Mouse (Mus musculus): ENCODE measurements around the gene Stub1. TPM values are rescaled to one million over a fixed set of nuclear protein-coding genes. Genes with fewer than 3 reads are reported as not detected.

Gene Stub1
- 10 to 100 TPM; 50.8 to 51.1 TPM for total RNA-seq (2023)

GRCm38 (mm10) chr17:25833291-25833663 lies at the start of gene Stub1:
Stub1 (minus strand) TSS chr17:25833404.

GRCm38 (mm10) chr17:25880196-25880910 lies 47.1 kb upstream of the Stub1 start, which contains the start of gene Wfikkn1:
Wfikkn1 (minus strand) TSS chr17:25880858.

GRCm38 (mm10) chr17:25874721-25875170 lies 41.5 kb upstream of the Stub1 start, which contains the start of gene Mettl26:
Mettl26 (plus strand) TSS chr17:25875074.

DNA sequence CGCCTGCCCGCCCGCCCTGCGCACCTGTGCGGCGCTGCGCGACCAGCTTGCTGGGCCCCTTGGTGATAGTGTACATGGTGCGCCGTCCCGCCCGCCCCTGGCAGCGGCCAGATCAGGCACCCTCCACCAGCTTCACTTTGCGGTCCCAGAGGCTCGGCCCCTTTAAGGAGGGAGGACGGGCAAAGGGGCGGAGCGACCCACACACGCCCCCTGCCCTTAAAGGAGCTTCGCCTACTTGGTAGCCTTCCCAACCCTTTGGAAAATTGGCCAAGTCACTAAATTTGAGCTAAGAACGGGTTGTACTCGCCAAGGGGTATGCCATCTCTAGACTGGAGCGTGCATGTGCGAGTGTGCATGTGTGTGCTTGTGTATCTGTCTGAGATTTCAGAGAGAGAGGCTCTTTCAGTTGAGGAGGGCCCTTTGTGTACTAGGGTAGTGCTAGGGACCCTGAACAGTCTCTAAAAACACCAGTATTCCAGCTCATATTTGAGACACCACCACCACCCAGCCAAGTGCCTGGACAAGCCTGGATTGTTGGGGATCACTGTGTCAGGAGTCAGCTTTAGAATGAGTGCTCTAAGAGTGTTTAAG lies 35.5 kb upstream of the Stub1 start, which contains the start of gene Mcrip2:
TSS of gene Mcrip2 (minus strand) at position 164 of the 591 bp plus-strand sequence.

GRCm38 (mm10) chr17:25860832-25861703 lies 27.9 kb upstream of the Stub1 start, which contains the start of gene Wdr90:
Wdr90 (minus strand) TSS chr17:25861501.

GRCm38 (mm10) chr17:25844396-25844901 lies 11.2 kb upstream of the Stub1 start, which contains the start of gene Rhot2:
Rhot2 (minus strand) TSS chr17:25844851.

GRCm38 (mm10) chr17:25841117-25841880 lies 8.1 kb upstream of the Stub1 start, which contains the start of gene Gm20683:
Gm20683 (minus strand) TSS chr17:25841763.

GRCm38 (mm10) chr17:25837076-25837410 lies 3.8 kb upstream of the Stub1 start, which contains the start of gene Rhbdl1:
Rhbdl1 (minus strand) TSS chr17:25837295.

DNA sequence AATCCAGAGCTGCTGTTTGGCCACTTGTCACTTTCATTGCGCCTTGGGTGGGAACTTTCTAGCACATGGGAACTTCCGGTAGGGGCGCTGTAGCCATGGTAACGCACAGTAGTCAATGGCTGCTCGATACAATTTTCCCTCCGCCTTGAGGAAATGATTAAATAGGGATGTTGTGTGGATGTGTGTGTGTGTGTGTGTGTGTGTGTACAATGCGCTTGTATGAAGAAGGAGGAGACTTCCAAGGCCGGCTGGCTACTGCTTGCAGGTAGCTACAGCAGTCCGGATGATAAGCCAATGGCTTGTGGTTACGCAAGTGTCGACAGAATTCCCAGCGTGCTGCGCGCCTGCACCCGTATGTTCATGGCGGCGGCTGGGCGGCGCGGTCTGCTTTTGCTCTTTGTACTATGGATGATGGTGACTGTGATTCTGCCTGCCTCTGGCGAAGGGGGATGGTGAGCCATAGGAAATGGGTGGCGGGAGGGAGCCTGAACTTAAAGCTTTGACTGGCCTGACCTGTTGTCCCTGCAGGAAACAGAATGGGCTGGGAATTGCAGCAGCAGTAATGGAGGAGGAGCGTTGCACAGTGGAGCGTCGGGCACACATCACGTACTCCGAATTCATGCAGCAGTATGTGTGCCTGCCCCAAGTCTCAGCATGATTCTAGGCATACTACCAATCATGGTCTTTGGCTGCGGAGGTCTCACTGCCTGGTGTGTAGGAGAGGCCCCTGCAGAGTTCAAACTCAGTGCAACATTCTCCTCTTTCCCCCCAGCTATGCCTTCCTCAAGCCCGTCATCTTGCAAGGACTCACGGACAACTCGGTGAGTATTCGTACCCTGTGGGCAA lies 4.3 kb downstream of the Stub1 start, which contains the start of gene Jmjd8:
TSS of gene Jmjd8 (plus strand) at position 156 of the 846 bp plus-strand sequence.

DNA sequence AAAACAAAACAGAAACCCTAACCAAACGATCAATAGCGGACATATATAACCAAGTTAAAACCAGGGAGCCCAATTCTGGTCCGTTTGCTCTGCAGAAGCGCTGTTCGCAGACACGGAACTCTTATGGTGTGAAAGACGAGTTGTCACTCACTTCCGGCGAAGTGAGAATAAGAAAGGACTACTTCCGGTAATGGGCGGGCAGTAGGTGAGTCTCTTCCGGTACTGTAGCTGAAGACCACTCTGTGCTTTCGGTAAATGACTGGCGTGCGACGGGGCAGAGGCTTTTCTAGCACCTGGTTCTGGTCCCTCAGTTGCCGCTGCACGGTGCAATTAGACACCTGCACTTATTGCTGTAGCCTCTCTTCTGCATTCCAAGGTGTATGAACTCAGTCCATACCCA lies 9.8 kb downstream of the Stub1 start, which contains the start of gene Wdr24:
TSS of gene Wdr24 (plus strand) at position 176 of the 400 bp plus-strand sequence.

GRCm38 (mm10) chr17:25808789-25809605 lies 24.2 kb downstream of the Stub1 start, which contains the start of gene Fbxl16:
Fbxl16 (plus strand) TSS chr17:25809085.

GRCm38 (mm10) chr17:25796951-25797369 lies 36.2 kb downstream of the Stub1 start, which contains the start of gene Metrn:
Metrn (minus strand) TSS chr17:25797136.

DNA sequence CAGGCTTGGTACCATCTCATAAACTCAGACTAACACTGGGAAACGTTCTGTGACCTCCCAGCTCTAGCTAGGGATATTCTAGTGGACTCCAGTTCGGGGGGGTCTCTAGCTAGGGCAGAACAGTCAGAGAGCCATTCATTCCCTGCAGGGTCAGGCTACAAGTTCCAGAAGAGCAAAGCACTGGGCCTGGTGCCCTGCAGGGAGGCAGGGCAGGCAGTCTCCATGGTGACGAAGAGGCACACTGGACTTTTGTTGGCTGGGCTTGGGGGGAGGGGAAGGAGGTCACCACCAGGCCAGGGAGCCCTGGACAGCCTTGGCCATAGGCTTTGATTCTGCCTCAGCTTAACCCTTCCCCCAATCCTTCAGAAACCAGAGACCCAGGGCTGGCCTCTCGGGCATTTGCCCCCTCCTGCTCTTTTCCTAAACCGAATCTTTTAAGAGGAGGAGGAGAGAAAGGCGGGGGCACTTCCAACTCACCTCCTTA lies 37.6 kb downstream of the Stub1 start, which contains the start of gene AC134908.4:
TSS of gene AC134908.4 (minus strand) at position 51 of the 484 bp plus-strand sequence.

DNA sequence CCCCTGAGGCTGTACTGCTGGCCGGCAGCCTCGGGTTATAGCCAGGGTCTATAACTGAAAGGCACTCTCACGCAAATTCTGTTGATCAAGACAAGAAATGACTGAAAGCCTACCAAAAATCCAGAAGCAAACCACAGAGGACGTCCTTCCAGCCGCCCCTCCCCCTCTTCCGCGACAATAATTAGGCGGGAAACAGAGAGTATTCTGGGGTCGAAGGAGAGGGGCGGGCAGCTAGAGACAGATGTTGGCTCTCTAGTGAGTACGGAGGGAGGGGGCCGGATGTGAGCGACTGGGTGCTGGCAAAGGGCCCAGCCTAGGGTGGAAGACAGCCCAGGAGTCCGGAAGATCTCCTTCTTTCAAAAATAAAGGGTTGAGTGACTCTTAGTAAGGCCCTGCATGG lies 40.6 kb downstream of the Stub1 start, which contains the start of gene Fam173a:
TSS of gene Fam173a (minus strand) at position 287 of the 400 bp plus-strand sequence.

DNA sequence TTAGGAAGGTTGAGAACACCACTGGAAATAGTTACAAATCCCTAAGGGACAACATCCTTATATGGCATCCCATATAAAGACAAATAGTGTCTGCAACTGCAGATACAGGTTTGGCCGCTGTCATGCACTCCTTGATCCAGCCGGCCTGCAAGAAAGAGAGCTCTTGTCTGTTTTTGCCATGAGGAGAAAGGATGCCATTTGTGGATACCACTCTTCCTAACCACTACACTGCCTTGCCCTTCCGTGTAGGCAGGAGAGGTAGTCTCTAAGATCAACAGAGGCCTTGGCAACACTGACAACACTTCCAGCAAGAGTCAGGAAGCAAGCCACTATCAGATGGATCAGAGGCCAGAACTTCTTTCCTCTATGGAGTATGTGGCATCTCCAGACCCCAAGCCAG lies 46.9 kb downstream of the Stub1 start, which contains the start of gene Ccdc78:
TSS of gene Ccdc78 (plus strand) at position 301 of the 400 bp plus-strand sequence.

GRCm38 (mm10) chr17:25785281-25785745 lies 47.9 kb downstream of the Stub1 start, which contains the start of gene Haghl:
Haghl (minus strand) TSS chr17:25785673.

Measured in monocyte, adult 59 days (primary cell).